Mouse (Mus musculus): ENCODE results near the gene Fbxw7.
A peak's percentile ranks its signal among the peaks of the same experiment; 100 is the strongest.

Fbxw7 gene

GRCm38 (mm10) chr3:84952585-84953187 is 137.6 kb downstream of the Fbxw7 start:
- DNase-seq = no peak

DNA sequence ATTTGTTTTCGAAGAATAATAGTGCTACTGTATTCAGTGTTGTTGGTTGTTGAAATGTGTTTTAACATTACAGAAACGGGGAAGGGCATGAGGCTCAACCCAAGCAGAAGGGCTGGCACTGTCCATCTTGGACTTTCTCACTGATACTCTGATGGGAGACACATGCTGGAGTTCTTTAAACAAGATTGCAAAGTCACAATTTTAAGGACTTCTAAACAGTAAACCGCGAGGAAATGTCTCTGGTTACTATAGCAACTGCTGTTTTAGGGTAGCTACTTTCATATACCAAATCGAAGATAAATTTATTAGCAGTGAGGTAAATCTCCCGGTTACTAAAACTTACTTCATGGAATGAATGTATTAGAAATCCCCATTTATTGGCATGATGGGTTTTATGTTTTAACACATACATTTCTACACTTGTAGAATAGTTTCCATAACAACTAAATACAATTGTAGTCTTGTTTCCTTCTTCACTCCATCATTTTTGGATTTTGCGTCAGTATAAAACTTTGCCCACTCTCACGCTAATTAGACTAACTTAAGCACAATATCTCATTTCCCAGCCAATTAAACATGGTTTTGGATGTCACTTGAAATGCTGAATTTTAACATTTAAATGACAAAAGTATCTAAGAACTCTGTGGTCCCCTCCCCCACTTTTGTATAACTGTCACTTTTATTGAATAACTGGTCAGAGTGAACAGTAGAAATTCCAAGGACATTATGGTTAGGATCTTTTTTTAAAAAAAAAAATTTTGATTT is 140.1 kb downstream of the Fbxw7 start:
- no peak for DNase-seq

- no peak for DNase-seq
Observed at GRCm38 (mm10) chr3:84955857-84956256, 140.8 kb downstream of the Fbxw7 start.

- no peak for DNase-seq
Observed at GRCm38 (mm10) chr3:84965156-84965555, 150.1 kb downstream of the Fbxw7 start.

GRCm38 (mm10) chr3:84967364-84967763 is 152.3 kb downstream of the Fbxw7 start:
- DNase-seq = no peak

DNA sequence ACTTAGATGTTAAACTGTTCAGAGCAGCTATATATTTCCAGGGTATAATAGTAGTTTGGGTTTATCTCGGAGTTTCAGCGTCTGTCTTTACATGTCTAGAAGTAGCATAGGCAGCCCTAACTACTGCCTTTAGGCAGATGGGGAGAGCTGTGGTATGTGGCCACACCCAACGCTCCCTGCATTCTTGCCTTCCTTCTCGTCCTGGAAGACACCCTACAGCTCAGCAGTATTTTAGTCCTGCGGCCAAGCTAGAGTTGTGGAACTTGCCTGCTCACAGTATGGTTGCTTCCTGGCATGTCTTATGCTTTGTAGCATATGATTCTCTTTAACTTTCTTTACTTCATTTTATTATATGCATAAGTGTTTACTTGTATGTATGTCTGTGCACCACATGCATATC is 156.5 kb downstream of the Fbxw7 start:
- DNase-seq = no peak

- DNase-seq = no peak
Observed at GRCm38 (mm10) chr3:84972881-84973280, 157.8 kb downstream of the Fbxw7 start.

- no peak for DNase-seq
Observed at GRCm38 (mm10) chr3:84974193-84974592, 159.1 kb downstream of the Fbxw7 start.

DNA sequence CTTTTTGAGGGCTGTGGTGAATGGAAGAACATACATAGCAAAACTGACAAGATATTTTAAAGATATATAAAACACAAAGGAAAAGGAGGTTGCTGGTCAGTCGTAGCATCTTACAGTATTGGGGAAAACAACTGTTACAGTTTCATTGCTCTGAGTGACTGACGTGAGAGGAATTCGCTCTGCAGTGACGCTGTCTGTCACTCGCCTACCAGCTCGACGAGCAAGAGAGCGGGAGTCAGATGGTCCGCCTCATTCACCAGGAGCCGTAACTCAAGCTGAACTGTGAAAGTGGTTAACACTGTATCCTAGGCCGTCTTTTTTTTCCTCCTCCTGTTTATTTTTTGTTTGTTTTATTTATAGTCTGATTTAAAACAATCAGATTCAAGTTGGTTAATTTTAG is 163.6 kb downstream of the Fbxw7 start:
- DNase-seq = no peak

DNA sequence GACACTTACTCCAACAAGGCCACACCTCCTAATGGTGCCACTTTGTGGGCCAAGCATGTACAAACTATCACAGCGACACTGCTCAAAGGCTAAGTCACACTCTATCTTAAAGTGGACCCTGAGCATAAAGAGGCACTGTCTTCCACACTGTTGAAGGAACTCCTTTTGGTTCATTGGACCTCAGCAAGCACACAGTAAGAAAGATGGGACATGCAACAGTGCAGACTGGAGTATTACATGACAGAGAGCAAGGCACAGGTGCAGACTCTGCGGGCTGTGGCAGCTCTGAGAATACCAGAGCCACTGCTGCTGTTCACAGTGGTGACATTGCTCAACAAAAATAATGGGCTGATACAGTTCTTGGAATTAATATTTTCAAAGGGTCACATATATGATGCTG is 165.1 kb downstream of the Fbxw7 start:
- DNase-seq = no peak

GRCm38 (mm10) chr3:84982688-84983087 is 167.6 kb downstream of the Fbxw7 start:
- no peak for DNase-seq

- no peak for DNase-seq
Observed at GRCm38 (mm10) chr3:84985121-84985625, 170.1 kb downstream of the Fbxw7 start.

- DNase-seq = no peak
Observed at GRCm38 (mm10) chr3:84988880-84989279, 173.8 kb downstream of the Fbxw7 start.

DNA sequence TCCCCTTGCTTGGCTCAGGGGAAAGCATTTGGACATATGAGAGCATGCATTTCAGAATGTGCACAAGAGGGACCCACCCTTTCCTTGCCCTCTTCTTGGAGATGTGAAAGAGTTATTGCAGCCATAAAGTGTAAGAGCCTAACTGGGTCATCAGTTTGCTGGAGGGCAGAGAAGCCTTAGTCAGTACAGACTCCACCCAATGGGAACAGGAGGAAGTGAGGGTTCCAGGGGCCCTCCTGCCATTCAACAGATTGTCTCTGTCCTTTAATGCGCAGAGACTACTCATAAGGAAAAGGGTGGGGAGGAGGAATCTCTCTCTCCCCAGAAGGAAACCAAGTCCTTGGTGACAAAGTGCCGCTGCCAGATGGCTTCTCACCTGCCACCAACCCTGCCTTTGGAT is 190.2 kb downstream of the Fbxw7 start:
- DNase-seq = no peak

DNA sequence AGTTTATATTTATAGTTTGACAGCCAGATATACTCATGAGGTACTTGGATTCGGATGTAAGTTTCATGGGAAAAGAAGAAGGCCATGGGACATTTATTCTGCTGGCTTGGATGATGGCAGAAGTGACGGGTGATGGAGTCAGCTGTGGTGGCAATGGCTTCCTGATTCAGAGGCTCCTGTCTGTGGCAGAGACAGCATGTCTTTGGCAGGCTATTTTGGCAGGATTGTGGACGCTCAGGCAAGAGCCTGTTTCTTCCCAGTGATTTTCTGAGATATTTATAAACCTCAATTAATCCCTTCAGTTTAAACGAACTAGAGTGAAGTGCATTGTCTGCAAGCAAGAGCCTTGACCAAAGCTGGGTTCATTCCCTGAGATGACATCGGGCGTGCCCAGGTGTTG is 197.8 kb downstream of the Fbxw7 start:
- DNase-seq = no peak

- peak; percentile 49 for DNase-seq
Observed at GRCm38 (mm10) chr3:85015667-85016066, 200.6 kb downstream of the Fbxw7 start.

GRCm38 (mm10) chr3:85020137-85020536 is 205.1 kb downstream of the Fbxw7 start:
- peak; percentile 29 for DNase-seq

- DNase-seq = no peak
Observed at GRCm38 (mm10) chr3:85021816-85022215, 206.7 kb downstream of the Fbxw7 start.

DNA sequence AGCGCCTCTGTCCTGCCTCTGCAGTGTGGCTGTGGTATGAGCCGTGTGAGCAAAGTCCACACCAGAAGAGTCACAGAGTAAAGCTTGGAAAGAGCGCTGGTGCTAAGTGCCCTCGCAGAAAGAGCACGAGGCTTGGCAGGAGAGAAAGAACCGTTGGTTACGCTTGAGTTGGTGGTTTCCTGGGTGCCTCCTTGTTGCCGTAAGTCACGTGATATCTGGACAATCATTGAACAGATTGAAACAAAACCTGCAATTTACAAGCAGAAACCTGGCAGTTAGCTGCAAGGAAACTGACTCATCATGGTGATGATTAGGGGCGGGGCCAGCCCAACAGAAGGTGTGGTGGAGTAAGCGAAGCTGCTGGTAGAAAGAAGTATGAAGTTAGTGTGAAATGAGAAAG is 207.7 kb downstream of the Fbxw7 start:
- no peak for DNase-seq

- no peak for DNase-seq
Observed at GRCm38 (mm10) chr3:85024237-85024636, 209.2 kb downstream of the Fbxw7 start.

DNA sequence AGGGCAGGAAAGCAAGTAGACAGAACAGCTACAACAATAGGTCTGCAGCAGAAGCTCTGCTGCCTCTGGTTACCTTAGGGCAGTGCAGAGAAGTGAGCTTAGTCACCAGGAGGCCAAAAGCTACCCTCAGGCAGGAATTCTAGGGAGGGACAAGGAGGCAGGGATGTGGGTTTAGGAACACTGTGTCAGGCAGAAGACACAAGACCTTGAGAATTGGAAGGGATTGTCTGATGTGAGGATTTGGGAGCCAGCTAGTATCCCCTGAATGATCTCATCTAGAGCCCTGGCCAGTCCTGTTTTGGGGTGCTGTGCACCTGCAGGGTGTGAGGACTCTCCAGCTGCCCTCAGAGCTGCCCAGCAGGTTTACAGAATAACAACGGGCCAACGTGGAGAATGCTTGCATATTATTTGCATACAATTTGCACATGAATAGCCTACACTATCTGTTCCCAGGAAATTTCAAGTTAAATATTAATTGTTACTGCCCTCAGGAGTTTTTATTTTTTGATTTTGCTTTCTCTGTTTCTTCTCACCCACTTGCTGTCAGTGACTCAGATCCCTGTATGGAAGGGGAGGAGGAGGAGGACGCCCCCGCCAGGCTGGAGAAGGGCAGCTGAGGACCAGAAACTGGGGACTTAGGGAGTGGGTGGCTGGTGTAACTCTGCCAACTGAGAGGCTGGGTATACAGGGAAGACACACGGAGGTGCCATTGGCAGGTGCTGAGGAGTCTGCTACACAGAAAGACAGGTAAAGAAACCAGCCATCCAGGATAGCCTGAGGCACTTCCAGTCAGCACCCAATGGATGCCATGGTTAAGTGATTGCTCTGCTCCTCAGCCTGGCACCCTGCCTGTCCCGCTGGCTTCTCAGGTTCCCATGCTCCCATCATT is 210.0 kb downstream of the Fbxw7 start:
- DNase-seq = peak; percentile 69
